Comparison of ENCODE assay signal across 20 mouse cellular contexts in the genomic region with DNA sequence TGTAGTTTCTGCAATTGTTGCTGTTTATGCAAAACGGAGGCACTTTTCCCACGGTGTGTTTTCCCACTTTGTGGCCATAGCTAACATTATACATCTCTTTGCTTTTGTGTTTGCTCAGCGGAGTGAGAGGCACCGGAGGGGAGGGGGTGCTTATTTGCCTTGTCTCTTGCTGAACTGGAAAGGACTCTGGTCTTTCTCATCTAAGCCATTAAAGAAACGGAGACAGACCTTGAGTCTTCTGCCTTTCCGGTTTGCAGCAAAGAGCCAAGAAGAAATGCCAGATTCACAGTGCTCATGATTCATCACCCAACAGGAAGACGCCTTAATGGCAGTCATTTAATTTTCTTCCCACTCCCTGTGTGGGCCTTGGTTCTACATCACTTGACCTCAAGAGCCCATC.
DNase-seq lines count a peak whose midpoint lies in the region; ATAC-seq and TF ChIP-seq lines count a peak whose summit lies in the region.
"Had no signal": no experiment of that assay in that cellular context is flagged by ENCODE, and none has a peak within 500 bp of the region (broad histone marks: within the 10 kb centered on the region; RNA-seq: fewer than 3 reads in every experiment).

No protein-coding gene starts in this region.

- no peak for ATAC-seq in kidney, postnatal 0 days (replicated peaks; ENCODE audit: low FRiP score, low read depth)
- ATAC-seq in intestine, embryonic 15.5 days = peak; percentile 53; the same call in 1 of the 2 replicates
- ATAC-seq: hindbrain, postnatal 0 days; midbrain, embryonic 15.5 days had no signal

- H3K4me1 ChIP-seq in kidney, postnatal 0 days (replicated peaks; ENCODE audit: insufficient read depth, low read length) = no peaks in the 10 kb centered on the region
- peaks cover 94% of the 10 kb centered on the region for H3K4me1 ChIP-seq in E14TG2a.4 (replicated peaks; ENCODE audit: low read depth, low read length)
- H3K4me1 ChIP-seq in intestine, embryonic 15.5 days (replicated peaks) = no peaks in the 10 kb centered on the region
- H3K4me1 ChIP-seq: embryonic facial prominence, embryonic 10.5 days; forebrain, embryonic 12.5 days; heart, embryonic 13.5 days; midbrain, embryonic 15.5 days had no signal

- no peaks in the 10 kb centered on the region for H3K36me3 ChIP-seq in kidney, postnatal 0 days (ENCODE audit: insufficient read depth, low read length)
- H3K36me3 ChIP-seq in E14TG2a.4 (ENCODE audit: insufficient read depth, low read length) = peaks cover 6% of the 10 kb centered on the region
- H3K36me3 ChIP-seq in intestine, embryonic 15.5 days = no peaks in the 10 kb centered on the region
- H3K36me3 ChIP-seq: embryonic facial prominence, embryonic 10.5 days; forebrain, embryonic 12.5 days; G1E; heart, embryonic 13.5 days; midbrain, embryonic 15.5 days had no signal

- H3K27me3 ChIP-seq in kidney, postnatal 0 days (ENCODE audit: insufficient read depth, low read length) = no peaks in the 10 kb centered on the region
- no peaks in the 10 kb centered on the region for H3K27me3 ChIP-seq in E14TG2a.4 (ENCODE audit: insufficient read depth, low read length)
- no peaks in the 10 kb centered on the region for H3K27me3 ChIP-seq in intestine, embryonic 15.5 days (replicated peaks)
- H3K27me3 ChIP-seq: forebrain, embryonic 12.5 days; heart, embryonic 13.5 days; midbrain, embryonic 15.5 days had no signal

- no peak overlapping the region for H3K4me3 ChIP-seq in kidney, postnatal 0 days (replicated peaks; ENCODE audit: low read depth, low read length)
- peak overlapping the region; percentile 35 for H3K4me3 ChIP-seq in E14TG2a.4 (replicated peaks; ENCODE audit: low read length)
- H3K4me3 ChIP-seq in intestine, embryonic 15.5 days (replicated peaks) = no peak overlapping the region
- H3K4me3 ChIP-seq: embryonic facial prominence, embryonic 10.5 days; forebrain, embryonic 12.5 days; heart, embryonic 13.5 days; midbrain, embryonic 15.5 days had no signal

- intact Hi-C loops in heart, postnatal 10 days (cut with DNase I) = loop anchor here (5.0 kb wide), 1 partner anchor 452 kb away; no protein-coding TSS in a partner anchor
- intact Hi-C loops in heart, postnatal 14 days (cut with DNase I) = loop anchor here (10.0 kb wide), 1 partner anchor 605 kb away; no protein-coding TSS in a partner anchor

- no peak overlapping the region for H3K9ac ChIP-seq in kidney, postnatal 0 days (ENCODE audit: low read depth, low read length)
- H3K9ac ChIP-seq in intestine, embryonic 15.5 days = no peak overlapping the region
- H3K9ac ChIP-seq: forebrain, embryonic 12.5 days; heart, embryonic 13.5 days; midbrain, embryonic 15.5 days had no signal

- no peaks in the 10 kb centered on the region for H3K9me3 ChIP-seq in kidney, postnatal 0 days (replicated peaks; ENCODE audit: low read length)
- peaks cover 9% of the 10 kb centered on the region for H3K9me3 ChIP-seq in E14TG2a.4 (ENCODE audit: low read length)
- H3K9me3 ChIP-seq in intestine, embryonic 15.5 days = no peaks in the 10 kb centered on the region
- H3K9me3 ChIP-seq: embryonic facial prominence, embryonic 10.5 days; forebrain, embryonic 12.5 days; heart, embryonic 13.5 days; midbrain, embryonic 15.5 days had no signal

- 60% methylated on average over 7 of the region's 7 CpGs for WGBS in kidney, postnatal 0 days
- 40% methylated on average over 7 of the region's 7 CpGs for WGBS in intestine, embryonic 15.5 days

- peak; percentile 37 for DNase-seq in kidney, postnatal 0 days (ENCODE audit: low spot score)
- no peak for DNase-seq in kidney, adult 11 months
- peak; percentile 50 for DNase-seq in ES-CJ7 (ENCODE audit: low read depth, low spot score)
- DNase-seq in heart, postnatal 10 days = no peak
- no peak for DNase-seq in heart, postnatal 14 days
- DNase-seq: cerebellum, adult 2 months; heart, adult 18-20 months; heart, postnatal 4 days; layer of hippocampus, postnatal 36 days; lung, postnatal 10 days; right cerebral cortex, adult 18-20 months had no signal

- TF ChIP-seq CTCF in kidney, postnatal 0 days (IDR thresholded peaks at IDR 0.05; ENCODE audit: low read depth) = no peak
- no peak for TF ChIP-seq CTCF in E14TG2a.4 (conservative IDR thresholded peaks at IDR 0.05; ENCODE audit: low read length)

- no peak overlapping the region for H3K27ac ChIP-seq in kidney, postnatal 0 days
- H3K27ac ChIP-seq in intestine, embryonic 15.5 days = no peak overlapping the region
- H3K27ac ChIP-seq: embryonic facial prominence, embryonic 10.5 days; forebrain, embryonic 12.5 days; heart, embryonic 13.5 days; hindbrain, postnatal 0 days; midbrain, embryonic 15.5 days; stomach, postnatal 0 days had no signal

- H3K4me2 ChIP-seq in kidney, postnatal 0 days (ENCODE audit: low read length) = no peak overlapping the region
- no peak overlapping the region for H3K4me2 ChIP-seq in intestine, embryonic 15.5 days (replicated peaks)
- H3K4me2 ChIP-seq: forebrain, embryonic 12.5 days; heart, embryonic 13.5 days; midbrain, embryonic 15.5 days had no signal

Comparison
In these comparisons a context has a peak if more than half of its experiments do, and no peak if none do; other contexts are left out.
1. DNase-seq: peak in kidney, postnatal 0 days (single experiment) and ES-CJ7 (single experiment); none in kidney, adult 11 months (single experiment), heart, postnatal 10 days (0 of 2) and heart, postnatal 14 days (0 of 2).